Mouse (Mus musculus): ENCODE measurements around the gene Dynlt1f. TPM values are rescaled to one million over a fixed set of nuclear protein-coding genes. Genes with fewer than 3 reads are reported as not detected.
"Not testable (repeated sequence)": the region's sequence is repeated elsewhere in the genome, so short reads cannot be mapped to it uniquely, and the experiment has no call there.

Gene Dynlt1f
- total and polyA plus RNA-seq, 2 experiments = 5.3 to 9.5 TPM

- H3K79me2 ChIP-seq (ENCODE audit: control insufficient read depth, insufficient read depth, low read length); H3K36me3 ChIP-seq (ENCODE audit: control insufficient read depth, insufficient read depth, low read length); H3K27ac ChIP-seq (replicated peaks; ENCODE audit: insufficient read depth, low read depth, low read length); DNase-seq (ENCODE audit: extremely low read depth, low read depth, low spot score); H3K9ac ChIP-seq (ENCODE audit: low read depth, low read length); H3K27me3 ChIP-seq (ENCODE audit: control insufficient read depth, insufficient read depth, low read length); H3K4me3 ChIP-seq (ENCODE audit: insufficient read depth, low read depth, low read length); H3K4me1 ChIP-seq (ENCODE audit: control insufficient read depth, insufficient read depth, low read length): not testable (repeated sequence)
- WGBS = 84% methylated on average over 5 of the region's 8 CpGs
Observed at GRCm38 (mm10) chr17:6600216-6600911, 55.3 kb downstream of the Dynlt1f start.

- H3K27me3 ChIP-seq (ENCODE audit: control insufficient read depth, insufficient read depth, low read length); H3K9ac ChIP-seq (ENCODE audit: low read depth, low read length); DNase-seq (ENCODE audit: extremely low read depth, low read depth, low spot score); H3K36me3 ChIP-seq (ENCODE audit: control insufficient read depth, insufficient read depth, low read length); H3K27ac ChIP-seq (replicated peaks; ENCODE audit: insufficient read depth, low read depth, low read length); H3K79me2 ChIP-seq (ENCODE audit: control insufficient read depth, insufficient read depth, low read length); H3K4me1 ChIP-seq (ENCODE audit: control insufficient read depth, insufficient read depth, low read length); H3K4me3 ChIP-seq (ENCODE audit: insufficient read depth, low read depth, low read length): not testable (repeated sequence)
- WGBS = 96% methylated on average over 7 of the region's 7 CpGs
Observed at GRCm38 (mm10) chr17:6598356-6598755, 57.3 kb downstream of the Dynlt1f start.

Other genes starting within 250 kb of the Dynlt1f start
- 44.4 and 56.6 TPM in 2 replicates for gene Dynlt1b, start 225.8 kb downstream of the Dynlt1f start, total RNA-seq (2014; rRNA removed)
- 37.4 and 51.4 TPM in 2 replicates for gene Dynlt1b, start 225.8 kb downstream of the Dynlt1f start, polyA plus RNA-seq (2012; rRNA removed)
- gene Dynlt1c, start 54.2 kb downstream of the Dynlt1f start, total RNA-seq (2014; rRNA removed) = 3.8 and 4.5 TPM in 2 replicates
- gene Dynlt1c, start 54.2 kb downstream of the Dynlt1f start, polyA plus RNA-seq (2012; rRNA removed) = 1.1 TPM in 2 replicates
- gene Sytl3, start 3.2 kb upstream of the Dynlt1f start, total RNA-seq (2014; rRNA removed) = 0.18 and 0.20 TPM in 2 replicates
- 0.11 TPM in 1 of 2 replicates, not detected in the other for gene Sytl3, start 3.2 kb upstream of the Dynlt1f start, polyA plus RNA-seq (2012; rRNA removed)
- 3.1 and 3.2 TPM in 2 replicates for gene Ezr, start 126.9 kb upstream of the Dynlt1f start, total RNA-seq (2014; rRNA removed)
- 2.4 and 2.6 TPM in 2 replicates for gene Ezr, start 126.9 kb upstream of the Dynlt1f start, polyA plus RNA-seq (2012; rRNA removed)

Data from liver, adult 2 months (tissue).